Mouse (Mus musculus): ENCODE data around the gene Kcnk5.

Gene Kcnk5

GRCm38 (mm10) chr14:20165413-20165812 is 16.2 kb downstream of the Kcnk5 start:
- peak; percentile 78 to 87 for DNase-seq

GRCm38 (mm10) chr14:20164438-20164837 is 17.2 kb downstream of the Kcnk5 start:
- peak; percentile 47 to 62 for DNase-seq

- peak; percentile 54 to 73 for DNase-seq
Measured at GRCm38 (mm10) chr14:20162686-20163085, 18.9 kb downstream of the Kcnk5 start.

- peak; percentile 59 to 83 for DNase-seq
Measured at GRCm38 (mm10) chr14:20158727-20159681, 22.6 kb downstream of the Kcnk5 start.

- DNase-seq = peak in 1 of 2 experiments; percentile 49
Measured at GRCm38 (mm10) chr14:20157595-20157994, 24.0 kb downstream of the Kcnk5 start.

- peak in 1 of 2 experiments; percentile 53 for DNase-seq
Measured at GRCm38 (mm10) chr14:20155718-20156117, 25.9 kb downstream of the Kcnk5 start.

GRCm38 (mm10) chr14:20154937-20155336 is 26.7 kb downstream of the Kcnk5 start:
- no peak for DNase-seq

- no peak for DNase-seq
Measured at GRCm38 (mm10) chr14:20154245-20154644, 27.4 kb downstream of the Kcnk5 start.

- DNase-seq = peak in 1 of 2 experiments; percentile 3
Measured at GRCm38 (mm10) chr14:20149127-20150080, 32.2 kb downstream of the Kcnk5 start.

GRCm38 (mm10) chr14:20148514-20148913 is 33.1 kb downstream of the Kcnk5 start:
- DNase-seq = peak in 1 of 2 experiments; percentile 1

GRCm38 (mm10) chr14:20147854-20148253 is 33.8 kb downstream of the Kcnk5 start:
- peak; percentile 38 to 59 for DNase-seq

GRCm38 (mm10) chr14:20144093-20144492 is 37.5 kb downstream of the Kcnk5 start:
- no peak for DNase-seq

GRCm38 (mm10) chr14:20138484-20139355 is 42.9 kb downstream of the Kcnk5 start, which contains the start of gene Saysd1:
Gene Saysd1 (minus strand): TSS chr14:20138534.
- no peak for DNase-seq

GRCm38 (mm10) chr14:20134965-20135671 is 46.5 kb downstream of the Kcnk5 start:
- no peak for DNase-seq

GRCm38 (mm10) chr14:20128162-20128561 is 53.4 kb downstream of the Kcnk5 start:
- DNase-seq = no peak

- DNase-seq = no peak
Measured at GRCm38 (mm10) chr14:20127406-20128087, 54.1 kb downstream of the Kcnk5 start.

- DNase-seq = no peak
Measured at GRCm38 (mm10) chr14:20120868-20121267, 60.7 kb downstream of the Kcnk5 start.

- no peak for DNase-seq
Measured at GRCm38 (mm10) chr14:20120012-20120411, 61.6 kb downstream of the Kcnk5 start.

- peak; percentile 73 to 77 for DNase-seq
Measured at GRCm38 (mm10) chr14:20116149-20116605, 65.4 kb downstream of the Kcnk5 start.

GRCm38 (mm10) chr14:20114951-20115350 is 66.7 kb downstream of the Kcnk5 start:
- DNase-seq = no peak

Data from kidney, postnatal 36 days (tissue).